Mouse (Mus musculus) neutrophil, adult 5-6 weeks (primary cell): ENCODE measurements at regions not wholly inside any gene's neighbourhood (a gene's known extent, or its start where the extent isn't known, plus 50 kb on each side); places are given as distances from the start of the nearest gene placed in this dataset.
A peak's percentile ranks its signal among the peaks of the same experiment; 100 is the strongest.

Experiments
- ATAC-seq: fragments of 151-379, 151-347 bp; 2 replicates; pipeline ENCODE4 v1.8.0; 2017; ENCODE audit warnings: mild to moderate bottlenecking, moderate TSS enrichment; ENCODE audit not compliant: insufficient number of reproducible peaks, poor library complexity, low FRiP score, severe bottlenecking; ENCODE audit errors: extremely low read depth

DNA sequence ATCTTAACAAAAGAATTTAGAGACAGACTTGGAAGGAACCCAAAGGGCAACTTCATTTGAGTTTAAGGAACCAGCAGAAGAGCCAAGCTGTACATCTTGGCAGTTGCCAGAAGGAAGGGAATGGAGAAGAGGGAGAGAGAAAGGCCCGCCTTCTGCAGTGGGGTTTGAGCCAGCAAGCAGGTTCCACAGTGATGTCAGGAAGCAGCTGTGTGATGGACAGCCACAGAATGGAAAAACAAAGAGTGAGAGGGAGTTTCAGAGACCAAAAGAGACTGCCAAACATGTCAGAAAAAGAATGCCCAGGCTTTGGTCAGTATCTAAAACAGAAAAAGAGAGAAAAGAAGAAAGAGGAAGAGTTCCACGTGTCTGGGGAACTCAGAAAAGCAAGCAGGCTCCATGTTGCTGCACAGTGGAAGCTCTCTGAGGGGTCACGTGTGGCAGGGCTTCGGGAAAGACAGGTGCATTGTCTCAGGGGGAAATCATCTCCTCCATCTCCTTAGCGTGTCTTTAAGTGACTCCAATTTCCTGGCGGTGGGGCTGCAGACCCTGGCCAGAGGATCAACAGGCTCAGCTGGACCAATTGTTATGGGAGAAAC lies 203.7 kb upstream of the Egln3 start:
- no peak for ATAC-seq

DNA sequence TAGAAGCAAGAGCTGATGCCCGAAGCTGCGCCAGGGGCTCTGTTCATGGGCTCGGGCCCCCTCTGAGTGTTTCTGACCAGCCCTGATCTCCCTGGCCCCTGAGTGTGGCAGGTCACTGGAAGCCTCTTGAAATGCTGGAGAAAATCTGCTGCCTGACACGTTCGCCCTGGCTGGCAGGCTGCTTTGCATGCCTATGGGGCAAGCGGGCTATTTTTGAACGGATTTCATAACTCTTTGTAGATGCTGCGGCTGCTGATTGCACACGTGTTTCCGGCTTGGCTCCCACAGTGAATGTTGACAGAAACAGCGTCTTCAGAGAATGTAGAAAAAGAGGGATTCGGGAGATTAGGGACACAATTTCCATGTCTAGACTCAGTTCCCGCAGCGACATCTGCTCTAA lies 201.4 kb upstream of the Egln3 start:
- ATAC-seq: peak; percentile 74

DNA sequence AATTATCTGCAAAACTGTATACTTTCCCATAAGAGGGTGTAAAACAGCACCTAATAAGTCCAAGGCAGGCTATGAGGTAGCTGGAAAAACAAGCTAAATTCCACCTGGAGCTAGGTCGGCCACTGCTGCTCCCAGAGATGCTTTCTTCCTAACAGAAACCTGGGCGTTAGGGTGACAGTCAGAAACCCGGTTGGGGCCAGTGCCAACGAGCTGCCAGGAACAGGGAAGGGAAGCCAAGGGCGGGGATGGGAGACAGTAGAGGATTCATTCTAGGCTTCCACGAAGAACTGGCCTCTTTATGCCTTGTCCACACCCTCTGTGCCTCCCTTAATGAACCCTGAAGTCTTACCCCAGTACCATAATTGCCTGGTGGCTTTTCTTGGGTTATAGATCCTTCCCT lies 198.9 kb upstream of the Egln3 start:
- ATAC-seq: no peak

DNA sequence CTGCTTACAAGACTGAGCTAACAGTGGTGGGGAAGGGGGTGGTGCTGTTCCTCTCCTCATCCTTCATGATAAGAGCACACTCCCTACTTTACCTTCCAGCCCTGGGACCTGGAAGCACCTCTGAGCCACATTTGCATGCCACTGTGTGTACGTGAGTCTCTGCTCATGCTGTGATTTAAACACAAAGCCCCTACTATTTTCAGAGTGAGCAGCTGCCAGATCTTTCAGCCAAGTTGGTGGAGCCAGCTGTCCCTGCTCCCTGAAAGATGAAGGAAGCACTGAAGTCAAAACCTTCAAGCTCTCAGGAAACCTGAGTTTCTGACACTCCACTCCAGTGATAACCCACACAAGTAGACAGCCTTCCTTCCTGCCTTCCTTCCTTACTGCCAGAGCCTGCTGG lies 198.0 kb upstream of the Egln3 start:
- no peak for ATAC-seq

DNA sequence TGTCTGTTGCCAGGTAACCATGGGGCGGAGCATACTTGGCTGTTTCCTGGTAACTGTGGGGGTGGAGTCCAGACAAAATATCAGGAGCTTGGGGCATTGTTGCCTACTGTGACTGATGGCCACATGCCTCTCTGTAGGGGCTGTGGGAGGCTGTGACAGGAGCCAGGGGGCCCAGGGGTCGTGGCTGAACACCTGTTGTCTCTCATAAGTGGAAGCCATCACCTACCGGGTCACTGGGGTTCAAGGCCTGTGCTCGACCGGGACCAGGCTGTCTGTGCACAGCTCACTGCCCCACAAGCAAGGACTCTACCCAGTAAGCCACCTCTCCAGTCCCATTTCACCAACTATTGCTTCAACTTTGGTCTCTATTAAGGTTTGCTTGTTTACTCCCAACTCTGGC lies 196.4 kb upstream of the Egln3 start:
- no peak for ATAC-seq

DNA sequence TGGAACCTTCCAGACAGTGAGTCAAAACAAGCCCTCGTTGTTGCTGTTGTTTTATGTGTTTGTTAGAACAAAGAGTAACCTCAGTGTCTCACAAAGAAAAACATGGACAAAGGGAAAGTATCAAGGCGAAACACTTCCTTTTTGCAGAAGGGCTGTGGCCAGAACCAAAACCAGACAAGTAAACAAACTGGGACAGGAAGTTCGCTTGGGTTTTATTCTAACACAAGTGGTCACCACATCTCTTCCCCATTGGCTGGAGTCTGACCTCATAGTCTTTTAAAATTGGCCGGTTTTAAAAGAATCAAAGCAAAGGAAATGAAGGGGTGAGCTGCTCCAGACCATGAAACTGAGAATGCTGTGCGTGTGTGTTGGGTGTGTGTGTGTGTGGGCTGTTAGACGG lies 194.4 kb upstream of the Egln3 start:
- peak; percentile 21; the same call in 1 of the 2 replicates for ATAC-seq

DNA sequence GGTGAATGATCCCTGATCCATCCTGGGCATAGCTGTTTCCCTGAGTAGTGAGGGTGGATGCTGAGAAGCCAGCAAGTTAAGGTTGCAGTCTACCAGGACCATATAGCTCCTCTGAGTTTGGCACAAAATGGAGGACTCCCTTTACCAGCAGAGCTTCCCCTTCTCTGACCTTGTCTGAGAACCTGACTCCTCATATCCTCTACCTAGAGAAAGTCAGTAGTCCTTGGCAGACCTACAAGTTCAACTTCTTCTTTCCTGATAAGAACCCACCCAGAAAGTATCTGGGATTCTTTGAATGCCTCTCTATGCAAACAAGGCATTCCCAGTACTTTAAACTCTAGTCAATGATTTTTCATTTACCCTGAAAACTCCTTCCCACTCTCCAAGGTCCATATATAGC lies 193.3 kb upstream of the Egln3 start:
- ATAC-seq: no peak

DNA sequence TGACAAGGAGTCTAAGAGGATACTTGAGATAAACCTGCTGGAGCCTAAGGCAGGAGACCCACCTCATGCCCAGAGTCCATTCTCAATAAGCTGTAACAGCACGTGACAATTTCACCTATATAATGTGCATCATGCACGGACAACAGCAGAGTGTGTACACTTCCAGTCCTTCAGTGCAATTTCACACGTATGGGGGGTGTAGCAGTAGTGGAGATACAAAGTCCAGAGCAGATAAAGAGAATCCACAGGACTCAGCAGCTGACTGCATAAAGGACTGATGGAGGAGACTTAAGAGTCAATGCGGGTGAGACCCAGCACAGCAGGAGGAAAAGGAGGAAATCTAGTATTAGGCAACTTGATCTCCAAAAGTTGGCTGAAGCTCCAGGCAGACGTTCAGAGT lies 192.7 kb upstream of the Egln3 start:
- no peak for ATAC-seq

DNA sequence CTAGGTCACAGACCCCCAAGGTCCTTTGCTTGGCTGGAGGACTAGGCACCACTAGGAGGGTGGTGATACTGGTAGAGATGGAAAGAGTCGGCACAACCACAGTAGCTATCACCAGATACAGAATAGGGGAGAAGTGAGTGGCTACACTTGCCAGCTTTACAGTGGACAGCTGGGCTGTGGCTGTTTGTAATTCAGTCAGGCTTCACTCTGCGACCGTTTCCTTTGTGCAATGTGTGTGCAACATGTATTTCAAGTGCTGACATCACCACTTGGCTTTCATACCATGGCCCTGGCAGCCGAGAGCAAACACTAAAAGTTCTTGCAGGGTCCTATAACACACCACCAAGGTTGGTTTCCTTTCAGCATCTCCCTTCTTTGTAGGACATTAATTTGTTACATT lies 181.7 kb upstream of the Egln3 start:
- no peak for ATAC-seq

DNA sequence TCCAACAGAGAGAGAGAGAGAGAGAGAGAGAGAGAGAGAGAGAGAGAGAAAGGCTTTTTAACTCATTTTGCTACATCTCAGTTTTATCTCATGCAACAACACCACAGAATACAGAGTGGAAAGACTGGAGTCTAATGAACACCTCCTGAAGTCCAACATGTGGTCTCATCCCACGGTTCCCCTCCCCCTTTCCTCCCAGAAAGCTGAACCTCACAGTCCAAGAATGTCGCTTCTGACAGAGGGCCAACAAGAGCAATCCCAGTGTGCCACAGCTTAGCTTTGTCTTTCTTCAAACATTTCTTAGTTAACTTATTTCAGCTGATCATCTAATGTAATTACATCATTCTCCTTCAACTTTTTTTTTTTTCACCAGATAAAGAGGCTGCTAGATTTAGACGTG lies 180.5 kb upstream of the Egln3 start:
- ATAC-seq: no peak

DNA sequence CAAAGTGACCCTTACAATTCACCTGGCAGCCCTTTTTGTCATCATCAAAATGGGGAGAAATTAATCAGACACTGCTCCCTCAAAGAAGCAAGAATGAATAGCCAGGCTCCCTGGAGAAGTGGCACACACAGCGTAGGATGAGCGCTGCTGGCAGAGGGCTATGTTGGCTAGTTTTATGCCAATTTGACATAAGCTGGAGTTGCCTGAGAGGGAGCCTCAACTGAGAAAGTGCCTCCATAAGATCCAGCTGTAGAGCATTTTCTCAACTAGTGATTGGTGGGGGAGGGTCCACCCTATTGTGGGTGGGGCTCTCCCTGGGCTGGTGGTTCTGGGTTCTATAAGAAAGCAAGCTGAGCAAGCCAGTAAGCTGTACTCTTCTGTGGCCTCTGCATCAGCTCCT lies 179.3 kb upstream of the Egln3 start:
- no peak for ATAC-seq

DNA sequence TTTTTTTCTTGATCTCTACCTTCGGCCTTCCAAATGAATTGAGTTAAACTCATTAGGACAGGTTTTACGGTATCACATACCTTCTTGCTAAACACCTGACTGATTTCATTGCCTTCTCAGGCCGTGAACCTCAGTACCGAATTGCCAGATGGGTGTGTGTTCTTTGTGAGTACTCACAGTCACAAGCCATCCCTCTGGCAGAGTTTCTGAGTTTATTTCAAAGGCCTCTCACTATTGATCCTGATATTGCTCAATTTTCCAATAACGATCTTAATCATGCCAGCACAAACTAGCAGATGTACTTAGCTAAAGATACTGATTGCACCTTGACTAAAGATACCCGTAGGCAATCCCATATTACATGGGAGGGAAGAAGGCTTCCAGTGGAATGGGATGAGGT lies 178.4 kb upstream of the Egln3 start:
- no peak for ATAC-seq

DNA sequence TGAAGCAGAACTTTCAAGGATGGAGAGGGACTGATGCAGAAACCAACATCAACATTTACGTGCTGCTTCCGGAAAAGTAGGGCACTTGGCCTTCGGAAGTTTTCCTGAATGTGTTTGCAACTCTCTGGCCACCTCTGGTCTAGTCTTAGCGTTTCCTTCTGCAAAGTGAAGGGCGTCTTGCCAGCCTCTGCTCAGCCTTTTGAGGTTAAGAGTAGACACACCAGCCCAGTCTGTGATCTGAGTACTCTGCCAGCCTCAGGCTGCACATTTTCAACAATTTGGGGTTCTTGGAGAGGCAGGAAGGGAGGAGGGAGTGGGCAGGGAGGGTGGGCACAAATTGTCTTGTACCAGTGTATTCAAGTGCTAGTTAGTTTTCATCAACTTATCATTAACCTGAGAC lies 176.7 kb upstream of the Egln3 start:
- ATAC-seq: no peak

DNA sequence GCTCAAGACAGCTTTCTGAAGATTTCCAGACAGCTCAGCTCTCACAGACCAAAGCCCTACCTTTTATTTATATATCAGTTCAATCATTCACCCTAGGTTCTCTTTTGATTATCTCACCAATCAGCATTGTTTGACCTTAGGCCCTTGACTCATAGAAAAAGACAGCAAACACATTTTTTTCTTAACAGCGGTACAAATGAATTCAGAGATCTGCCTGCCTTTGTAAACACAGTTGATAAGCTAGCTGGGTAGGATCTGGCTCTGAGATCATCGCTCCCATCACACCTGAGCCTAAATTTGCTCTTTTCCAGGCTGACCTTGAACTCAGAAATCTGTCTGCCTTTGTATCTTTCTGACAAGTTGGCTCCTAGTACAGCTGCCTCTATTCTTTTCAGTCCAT lies 174.9 kb upstream of the Egln3 start:
- ATAC-seq: no peak

DNA sequence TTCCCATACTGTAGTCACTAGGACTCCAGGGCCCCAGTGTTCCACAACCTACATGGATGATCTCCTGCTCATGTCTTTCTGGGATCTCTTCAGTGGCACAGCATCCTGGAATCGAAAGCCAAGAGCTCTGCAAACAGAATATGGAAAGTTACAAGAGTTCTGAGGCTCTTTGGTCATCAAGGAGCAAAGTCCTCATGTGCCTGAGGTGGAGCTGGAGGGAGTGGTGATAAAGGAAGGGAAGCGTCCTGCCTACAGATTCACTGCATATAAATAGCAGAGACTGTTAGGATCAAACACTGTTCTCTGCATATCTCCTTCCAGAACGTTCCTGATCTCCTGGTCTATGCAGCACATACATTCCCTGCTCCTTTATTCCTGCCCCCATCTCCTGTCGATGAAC lies 170.4 kb upstream of the Egln3 start:
- ATAC-seq: no peak

DNA sequence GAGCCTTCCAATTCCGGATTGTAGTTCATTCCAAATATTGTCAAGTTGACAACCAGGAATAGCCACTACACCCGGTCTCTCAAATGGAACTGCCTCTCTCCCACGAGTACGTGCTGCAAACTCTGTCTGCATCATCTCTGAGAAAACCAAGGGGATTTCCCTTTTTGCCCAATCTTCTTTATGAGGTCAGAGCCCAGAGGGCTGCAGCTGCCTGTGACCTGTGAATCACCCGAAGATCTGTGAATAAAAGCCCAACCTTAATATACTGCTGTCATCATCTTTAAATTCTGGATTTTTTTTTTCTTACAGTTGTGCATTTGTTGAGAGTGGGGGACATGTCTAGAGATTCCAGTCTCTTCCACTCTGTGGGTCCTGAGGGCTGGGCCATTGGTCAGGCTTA lies 165.6 kb upstream of the Egln3 start:
- ATAC-seq: 0 out of 2 replicates have a peak, but pooled peaks have one; percentile 33

DNA sequence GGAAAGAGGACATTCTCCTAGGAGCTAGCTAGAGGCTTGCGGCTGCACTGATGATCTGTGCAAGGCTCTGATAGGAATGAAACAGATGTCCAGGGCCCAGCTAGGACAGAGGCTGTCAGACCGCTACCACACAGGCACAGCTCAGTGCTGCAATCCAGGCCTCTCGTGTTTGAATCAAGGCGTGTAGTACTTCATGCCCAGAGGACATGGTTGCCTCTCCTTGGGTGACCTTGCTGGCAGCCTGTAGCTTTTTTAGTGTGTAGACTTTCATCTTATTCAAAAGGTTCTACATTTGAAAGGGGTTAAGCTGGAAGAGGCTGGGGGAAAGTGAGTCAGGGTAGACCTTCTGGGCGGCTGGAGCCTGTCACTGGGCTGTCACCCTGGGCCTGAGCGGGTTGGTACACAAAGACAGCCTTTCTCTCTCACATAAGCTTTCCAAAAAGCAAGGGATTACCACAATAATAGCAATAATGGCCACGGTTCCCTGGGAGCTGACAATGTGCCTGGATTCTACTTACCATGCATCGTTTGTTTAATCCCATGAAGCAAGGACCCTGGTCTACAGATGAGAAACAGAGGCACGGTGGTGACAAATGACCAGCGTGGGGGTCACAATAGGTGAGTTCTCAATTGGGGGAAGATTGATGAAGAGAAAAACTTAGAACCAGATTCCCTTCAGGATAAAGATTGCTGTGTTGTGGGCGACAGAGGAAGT lies 160.9 kb upstream of the Egln3 start:
- no peak for ATAC-seq

DNA sequence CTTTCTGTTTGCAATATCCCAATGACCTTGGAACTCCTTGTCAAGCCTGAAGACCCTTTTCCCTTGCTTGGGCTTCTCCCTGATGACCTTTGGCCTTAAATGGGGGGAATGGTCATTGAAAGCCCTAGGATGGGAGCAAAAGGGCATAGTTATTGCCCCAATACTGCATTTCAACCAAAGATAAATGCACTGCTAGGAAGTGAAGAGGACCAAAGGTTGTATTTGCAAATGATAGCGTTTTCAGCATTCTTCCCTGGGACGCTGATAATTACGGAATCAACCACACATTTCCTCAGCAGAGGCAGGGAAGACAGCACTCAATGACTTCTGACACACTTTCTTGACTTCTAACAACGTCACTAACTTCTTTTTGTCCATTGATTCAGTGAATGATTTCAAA lies 158.1 kb upstream of the Egln3 start:
- ATAC-seq: no peak

DNA sequence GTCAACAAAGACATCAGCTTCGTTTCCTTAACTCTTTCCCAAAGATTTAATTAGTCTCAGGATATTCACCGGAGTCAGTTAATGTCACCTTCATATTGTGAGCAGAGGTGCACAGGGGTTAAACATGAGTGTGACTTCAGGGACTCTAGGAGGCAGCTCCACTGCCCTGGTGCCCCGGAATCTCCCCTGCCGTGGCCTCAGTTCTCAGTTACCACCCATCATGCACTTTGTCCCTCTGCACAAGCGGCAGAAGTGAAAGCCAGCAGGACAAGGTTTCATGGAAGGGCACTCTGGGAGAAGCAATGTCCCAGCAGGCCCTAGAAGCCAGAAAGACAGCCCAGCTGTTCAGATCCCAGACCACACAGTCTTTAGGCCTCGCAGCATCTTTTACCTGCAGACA lies 150.5 kb upstream of the Egln3 start:
- ATAC-seq: no peak

DNA sequence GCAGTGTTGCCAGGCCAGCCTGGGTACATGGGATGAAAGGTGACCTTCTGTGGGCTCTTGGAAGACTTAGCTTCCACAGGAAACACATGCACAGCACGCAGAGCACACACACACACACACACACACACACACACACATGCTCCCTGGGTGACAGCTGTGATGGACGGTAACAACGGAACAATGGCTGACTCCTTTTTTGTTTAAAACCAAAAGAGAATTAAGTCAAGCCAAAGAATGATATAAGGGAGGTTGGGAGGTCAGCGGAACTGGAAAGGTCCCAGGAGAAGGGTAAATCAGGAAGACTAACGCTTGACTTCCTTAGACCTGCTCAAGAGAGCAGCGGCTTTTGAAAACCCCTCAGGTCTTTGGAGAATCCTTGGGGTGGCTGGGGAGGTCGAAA lies 150.0 kb upstream of the Egln3 start:
- ATAC-seq: no peak

DNA sequence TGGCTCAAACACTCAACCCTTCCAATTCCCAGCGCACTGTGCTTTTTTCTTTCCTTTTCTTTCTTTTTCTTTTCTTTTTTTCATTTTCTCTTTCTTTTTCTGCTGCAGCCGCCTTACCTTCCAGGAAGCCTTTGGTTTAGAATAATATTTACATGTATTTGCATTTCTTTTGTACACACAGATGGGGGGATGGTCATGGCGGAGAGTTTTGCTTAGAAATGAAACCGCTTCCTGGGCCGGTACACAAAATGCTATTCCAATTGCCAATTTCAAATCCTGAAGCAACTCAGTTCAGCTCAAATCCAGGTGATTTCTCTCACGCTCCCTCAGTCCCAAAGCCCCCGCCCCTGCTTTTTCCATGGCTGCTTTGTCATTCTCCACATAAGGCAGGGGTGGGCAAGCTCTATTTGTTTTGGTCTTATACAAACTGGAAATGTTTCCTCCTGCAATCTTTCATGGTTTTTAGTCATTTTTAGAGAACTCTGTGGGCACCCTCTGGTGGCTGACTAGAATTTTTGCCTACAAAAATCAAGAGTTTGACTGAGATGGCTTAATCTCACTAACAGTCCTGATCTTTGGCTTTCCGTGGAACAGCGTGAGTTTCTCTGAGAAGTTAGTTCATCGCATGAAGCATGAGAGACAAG lies 149.4 kb upstream of the Egln3 start:
- ATAC-seq: no peak
